Comparison of ENCODE assay signal across 8 mouse cellular contexts in the genomic region with DNA sequence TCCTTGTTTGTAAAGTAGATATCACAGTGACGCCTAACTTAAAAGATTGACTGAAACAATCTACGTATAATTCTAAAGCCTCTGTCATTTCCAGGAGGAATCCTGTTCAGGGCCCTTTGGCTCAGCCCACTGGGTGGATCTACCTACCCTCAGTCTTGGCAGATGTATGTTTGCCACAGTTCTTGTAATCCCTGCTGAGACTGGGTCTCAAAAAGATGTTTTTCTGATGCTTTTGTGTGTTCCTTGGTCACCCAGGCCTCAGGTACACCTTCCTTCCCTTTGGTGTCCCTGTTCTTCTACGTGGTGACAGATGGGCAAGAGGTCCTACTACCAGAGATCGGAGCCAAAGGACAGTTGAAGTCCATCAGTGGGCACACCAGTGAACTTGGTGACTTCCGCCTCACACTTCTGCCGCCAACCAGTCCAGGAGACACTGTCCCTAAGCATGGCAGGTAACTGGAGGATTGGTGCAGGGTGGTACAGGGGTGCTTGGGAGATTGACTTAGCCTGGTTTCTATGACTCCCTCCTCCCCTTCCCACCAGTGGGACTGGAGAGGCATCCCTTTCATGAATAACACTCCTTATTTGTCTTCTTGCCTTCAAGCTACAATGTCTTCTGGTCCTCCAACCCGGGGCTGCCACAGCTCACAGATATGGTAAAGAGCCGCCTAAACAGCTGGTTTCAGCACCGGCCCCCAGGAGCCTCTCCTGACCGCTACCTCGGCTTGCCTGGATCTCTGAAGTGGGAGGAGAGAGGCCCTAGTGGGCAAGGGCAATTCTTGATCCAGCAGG. TPM values are rescaled to one million over a fixed set of nuclear protein-coding genes. Genes with fewer than 3 reads are reported as not detected.
DNase-seq lines count a peak whose midpoint lies in the region; ATAC-seq and TF ChIP-seq lines count a peak whose summit lies in the region.

No protein-coding gene starts in this region.

- no peak overlapping the region for H3K27ac ChIP-seq in heart, embryonic 15.5 days
- H3K27ac ChIP-seq in bone marrow macrophage, adult 2 months (ENCODE audit: insufficient read depth, low read depth, low read length): no peak overlapping the region
- H3K27ac ChIP-seq in hindbrain, embryonic 13.5 days: peak overlapping the region; percentile 89
- 0 out of 2 replicates have a peak overlapping the region, but pooled peaks have one; percentile 84 for H3K27ac ChIP-seq in midbrain, embryonic 13.5 days

- H3K9me3 ChIP-seq in heart, embryonic 15.5 days (replicated peaks): no peaks in the 10 kb centered on the region
- H3K9me3 ChIP-seq in hindbrain, embryonic 13.5 days: no peaks in the 10 kb centered on the region
- no peaks in the 10 kb centered on the region for H3K9me3 ChIP-seq in midbrain, embryonic 13.5 days

- TF ChIP-seq CTCF in bone marrow macrophage, adult 2 months (IDR thresholded peaks at IDR 0.05; ENCODE audit: low read depth, low read length): no peak

- peaks cover 44% of the 10 kb centered on the region for H3K4me1 ChIP-seq in heart, embryonic 15.5 days (replicated peaks)
- H3K4me1 ChIP-seq in bone marrow macrophage, adult 2 months (ENCODE audit: control insufficient read depth, insufficient read depth, low read length): peaks cover 16% of the 10 kb centered on the region
- peaks cover 56% of the 10 kb centered on the region for H3K4me1 ChIP-seq in hindbrain, embryonic 13.5 days (replicated peaks)
- peaks cover 56% of the 10 kb centered on the region for H3K4me1 ChIP-seq in midbrain, embryonic 13.5 days (replicated peaks)

- peak overlapping the region; percentile 83 for H3K9ac ChIP-seq in heart, embryonic 15.5 days
- peak overlapping the region; percentile 94 for H3K9ac ChIP-seq in hindbrain, embryonic 13.5 days
- peak overlapping the region; percentile 93 for H3K9ac ChIP-seq in midbrain, embryonic 13.5 days (replicated peaks)

- WGBS in heart, embryonic 15.5 days: 68% methylated on average over 11 of the region's 11 CpGs
- WGBS in hindbrain, embryonic 13.5 days: 83% methylated on average over 11 of the region's 11 CpGs
- WGBS in midbrain, embryonic 13.5 days: 80% methylated on average over 11 of the region's 11 CpGs

- H3K4me3 ChIP-seq in heart, embryonic 15.5 days: peak overlapping the region; percentile 84
- peak overlapping the region; percentile 77 for H3K4me3 ChIP-seq in bone marrow macrophage, adult 2 months (ENCODE audit: insufficient read depth, low read length)
- peak overlapping the region; percentile 88 for H3K4me3 ChIP-seq in hindbrain, embryonic 13.5 days
- H3K4me3 ChIP-seq in midbrain, embryonic 13.5 days (replicated peaks): peak overlapping the region; percentile 88

- TF ChIP-seq POLR2A in bone marrow macrophage, adult 2 months (IDR thresholded peaks at IDR 0.05; ENCODE audit: borderline replicate concordance, low read depth, low read length): no peak

- H3K27me3 ChIP-seq in heart, embryonic 15.5 days: no peaks in the 10 kb centered on the region
- H3K27me3 ChIP-seq in hindbrain, embryonic 13.5 days: no peaks in the 10 kb centered on the region
- H3K27me3 ChIP-seq in midbrain, embryonic 13.5 days: no peaks in the 10 kb centered on the region

- DNase-seq in heart, postnatal 4 days: no peak
- no peak for DNase-seq in urinary bladder, adult 2 months (ENCODE audit: low spot score)
- DNase-seq in frontal cortex, postnatal 10 days (ENCODE audit: low spot score in 2 of 2): no peak
- no peak for DNase-seq in left cerebral cortex, adult 9 months (ENCODE audit: low spot score in 2 of 2)

- peaks cover 12% of the 10 kb centered on the region; the same call in 1 of the 2 replicates for H3K36me3 ChIP-seq in heart, embryonic 15.5 days
- H3K36me3 ChIP-seq in hindbrain, embryonic 13.5 days: peaks cover 29% of the 10 kb centered on the region
- peaks cover 33% of the 10 kb centered on the region for H3K36me3 ChIP-seq in midbrain, embryonic 13.5 days

- ATAC-seq in heart, embryonic 15.5 days (replicated peaks; ENCODE audit: insufficient number of reproducible peaks, insufficient read depth, low FRiP score, low read depth): no peak
- no peak for ATAC-seq in hindbrain, embryonic 13.5 days (ENCODE audit: low FRiP score)
- no peak for ATAC-seq in midbrain, embryonic 13.5 days

- peak overlapping the region; percentile 94 for H3K4me2 ChIP-seq in heart, embryonic 15.5 days
- peak overlapping the region; percentile 99 for H3K4me2 ChIP-seq in hindbrain, embryonic 13.5 days
- H3K4me2 ChIP-seq in midbrain, embryonic 13.5 days (replicated peaks): peak overlapping the region; percentile 88

RNA-seq across cellular contexts. Expression of gene Mogs, which starts 1.3 kb away (rescaled TPM):
- 17.6 and 27.8 TPM in 2 replicates for polyA plus RNA-seq in heart, embryonic 15.5 days (2015; fragmentation: Nextera tagmentation; extraction: Ambion mirVana)
- total RNA-seq in heart, postnatal 4 days (2021): 10 to 100 TPM; 11.3 to 12.3 TPM
- 16.1 and 17.1 TPM in 2 replicates for polyA plus RNA-seq in bone marrow macrophage, adult 2 months (2012; ENCODE audit: insufficient read depth, insufficient read length, missing spikeins)
- 21.5 and 25.7 TPM in 2 replicates for polyA plus RNA-seq in hindbrain, embryonic 13.5 days (2015; fragmentation: Nextera tagmentation; extraction: Ambion mirVana)
- 16.0 and 26.9 TPM in 2 replicates for polyA plus RNA-seq in midbrain, embryonic 13.5 days (2015; fragmentation: Nextera tagmentation; extraction: Ambion mirVana)
- 29.7 and 40.3 TPM in 2 replicates for polyA plus RNA-seq in urinary bladder, adult 2 months (2012; rRNA removed)

RNA-seq across cellular contexts. Expression of gene Wbp1, which starts 4.8 kb away (rescaled TPM):
- 81.9 and 99.5 TPM in 2 replicates for polyA plus RNA-seq in heart, embryonic 15.5 days (2015; fragmentation: Nextera tagmentation; extraction: Ambion mirVana)
- total RNA-seq in heart, postnatal 4 days (2021): 10 to 100 TPM; 80.4 to 86.8 TPM
- polyA plus RNA-seq in bone marrow macrophage, adult 2 months (2012; ENCODE audit: insufficient read depth, insufficient read length, missing spikeins): 20.3 and 27.1 TPM in 2 replicates
- polyA plus RNA-seq in hindbrain, embryonic 13.5 days (2015; fragmentation: Nextera tagmentation; extraction: Ambion mirVana): 216 and 227 TPM in 2 replicates
- polyA plus RNA-seq in midbrain, embryonic 13.5 days (2015; fragmentation: Nextera tagmentation; extraction: Ambion mirVana): 228 and 253 TPM in 2 replicates
- polyA plus RNA-seq in urinary bladder, adult 2 months (2012; rRNA removed): 85.6 and 89.2 TPM in 2 replicates

RNA-seq across cellular contexts. Expression of gene Mrpl53, which starts 7.7 kb away (rescaled TPM):
- 136 and 164 TPM in 2 replicates for polyA plus RNA-seq in heart, embryonic 15.5 days (2015; fragmentation: Nextera tagmentation; extraction: Ambion mirVana)
- 100 to 1,000 TPM; 105 to 120 TPM for total RNA-seq in heart, postnatal 4 days (2021)
- 26.5 and 26.9 TPM in 2 replicates for polyA plus RNA-seq in bone marrow macrophage, adult 2 months (2012; ENCODE audit: insufficient read depth, insufficient read length, missing spikeins)
- 123 TPM in 2 replicates for polyA plus RNA-seq in hindbrain, embryonic 13.5 days (2015; fragmentation: Nextera tagmentation; extraction: Ambion mirVana)
- polyA plus RNA-seq in midbrain, embryonic 13.5 days (2015; fragmentation: Nextera tagmentation; extraction: Ambion mirVana): 137 and 146 TPM in 2 replicates
- polyA plus RNA-seq in urinary bladder, adult 2 months (2012; rRNA removed): 64.9 and 84.8 TPM in 2 replicates

RNA-seq across cellular contexts. Expression of gene Ino80b, which starts 8.7 kb away (rescaled TPM):
- 7.4 and 9.2 TPM in 2 replicates for polyA plus RNA-seq in heart, embryonic 15.5 days (2015; fragmentation: Nextera tagmentation; extraction: Ambion mirVana)
- total RNA-seq in heart, postnatal 4 days (2021): 10 to 100 TPM; 14.9 to 17.4 TPM
- 25.1 and 26.8 TPM in 2 replicates for polyA plus RNA-seq in bone marrow macrophage, adult 2 months (2012; ENCODE audit: insufficient read depth, insufficient read length, missing spikeins)
- 13.4 and 14.1 TPM in 2 replicates for polyA plus RNA-seq in hindbrain, embryonic 13.5 days (2015; fragmentation: Nextera tagmentation; extraction: Ambion mirVana)
- 12.1 and 14.9 TPM in 2 replicates for polyA plus RNA-seq in midbrain, embryonic 13.5 days (2015; fragmentation: Nextera tagmentation; extraction: Ambion mirVana)
- polyA plus RNA-seq in urinary bladder, adult 2 months (2012; rRNA removed): 25.2 and 25.5 TPM in 2 replicates

RNA-seq across cellular contexts. Expression of gene Gm42688, which starts 15.2 kb away (rescaled TPM):
- polyA plus RNA-seq in heart, embryonic 15.5 days (2015; fragmentation: Nextera tagmentation; extraction: Ambion mirVana): 1.9 and 2.6 TPM in 2 replicates
- 1 to 10 TPM; 1.7 to 1.8 TPM for total RNA-seq in heart, postnatal 4 days (2021)
- polyA plus RNA-seq in bone marrow macrophage, adult 2 months (2012; ENCODE audit: insufficient read depth, insufficient read length, missing spikeins): 5.5 and 6.1 TPM in 2 replicates
- polyA plus RNA-seq in hindbrain, embryonic 13.5 days (2015; fragmentation: Nextera tagmentation; extraction: Ambion mirVana): 4.0 and 4.4 TPM in 2 replicates
- 3.7 and 5.0 TPM in 2 replicates for polyA plus RNA-seq in midbrain, embryonic 13.5 days (2015; fragmentation: Nextera tagmentation; extraction: Ambion mirVana)
- 5.0 and 6.1 TPM in 2 replicates for polyA plus RNA-seq in urinary bladder, adult 2 months (2012; rRNA removed)

Comparison
In these comparisons a context has a peak if more than half of its experiments do, and no peak if none do; other contexts are left out.
1. H3K27ac ChIP-seq: peak in hindbrain, embryonic 13.5 days (single experiment) and midbrain, embryonic 13.5 days (single experiment); none in heart, embryonic 15.5 days (single experiment) and bone marrow macrophage, adult 2 months (single experiment).
2. Peak in every context shown above with its lines, with median percentiles within 50 percentile points of each other: H3K4me2 ChIP-seq, H3K4me3 ChIP-seq and H3K9ac ChIP-seq.